Mouse (Mus musculus) forebrain, embryonic 11.5 days (tissue): ENCODE results near the gene Trim34a. TPM values are rescaled to one million over a fixed set of nuclear protein-coding genes. Genes with fewer than 3 reads are reported as not detected.

Source experiments
- polyA plus RNA-seq: library from polyadenylated mRNA; unstranded; fragments of >200 nt; fragmentation: Nextera tagmentation; extraction: Ambion mirVana; gene quantifications from 2 replicates; pipeline ENCODE4 v1.2.1, GENCODE M21; 2014

Gene Trim34a
- polyA plus RNA-seq, 1 experiment from 2014 or later = 0.64 TPM

Other genes starting within 250 kb of the Trim34a start
- gene Olfr638, start 245.7 kb upstream of the Trim34a start, polyA plus RNA-seq = not detected in 2 replicates
- 0.04 TPM in 2 replicates for gene Olfr639, start 227.2 kb upstream of the Trim34a start, polyA plus RNA-seq
- not detected in 2 replicates for gene Olfr640, start 218.9 kb upstream of the Trim34a start, polyA plus RNA-seq
- not detected in 2 replicates for gene Olfr641, start 209.0 kb upstream of the Trim34a start, polyA plus RNA-seq
- gene Olfr642, start 191.8 kb upstream of the Trim34a start, polyA plus RNA-seq = not detected in 2 replicates
- gene 4930516K23Rik, start 183.0 kb upstream of the Trim34a start, polyA plus RNA-seq = not detected in 2 replicates
- not detected in 2 replicates for gene Olfr644, start 172.6 kb upstream of the Trim34a start, polyA plus RNA-seq
- not detected in 2 replicates for gene Olfr645, start 159.0 kb upstream of the Trim34a start, polyA plus RNA-seq
- gene Olfr646, start 139.6 kb upstream of the Trim34a start, polyA plus RNA-seq = not detected in 2 replicates
- not detected in 2 replicates for gene Ubqln5, start 114.6 kb upstream of the Trim34a start, polyA plus RNA-seq
- gene Olfr643, start 107.1 kb upstream of the Trim34a start, polyA plus RNA-seq = not detected in 2 replicates
- gene Ubqln3, start 101.2 kb upstream of the Trim34a start, polyA plus RNA-seq = not detected in 2 replicates
- not detected in 2 replicates for gene Ubqlnl, start 93.9 kb upstream of the Trim34a start, polyA plus RNA-seq
- not detected in 2 replicates for gene Olfm5, start 79.6 kb upstream of the Trim34a start, polyA plus RNA-seq
- 0.27 and 0.40 TPM in 2 replicates for gene Olfr648, start 61.1 kb upstream of the Trim34a start, polyA plus RNA-seq
- not detected in 2 replicates for gene Olfr649, start 48.5 kb upstream of the Trim34a start, polyA plus RNA-seq
- 2.7 and 3.3 TPM in 2 replicates for gene Trim6, start 25.7 kb upstream of the Trim34a start, polyA plus RNA-seq
- gene Trim5, start 43.6 kb downstream of the Trim34a start, polyA plus RNA-seq = 0.12 TPM in 1 of 2 replicates, not detected in the other
- gene Trim12a, start 71.0 kb downstream of the Trim34a start, polyA plus RNA-seq = 1.5 and 1.7 TPM in 2 replicates
- not detected in 2 replicates for gene Trim34b, start 85.0 kb downstream of the Trim34a start, polyA plus RNA-seq
- 0.69 and 0.75 TPM in 2 replicates for gene Trim12c, start 108.9 kb downstream of the Trim34a start, polyA plus RNA-seq
- gene Trim30b, start 125.4 kb downstream of the Trim34a start, polyA plus RNA-seq = not detected in 2 replicates
- 0.16 TPM in 1 of 2 replicates, not detected in the other for gene Trim30c, start 156.4 kb downstream of the Trim34a start, polyA plus RNA-seq
- gene Trim30a, start 220.7 kb downstream of the Trim34a start, polyA plus RNA-seq = 0.33 and 0.45 TPM in 2 replicates